ENCODE assay signal across 22 mouse cellular contexts in genomic region chr1:146515377-146515776, GRCm38 (mm10). TPM values are rescaled to one million over a fixed set of nuclear protein-coding genes. Genes with fewer than 3 reads are reported as not detected.
A peak's percentile ranks its signal among the peaks of the same experiment; 100 is the strongest.
DNase-seq lines count a peak whose midpoint lies in the region; ATAC-seq and TF ChIP-seq lines count a peak whose summit lies in the region.
"Had no signal": no experiment of that assay in that cellular context is flagged by ENCODE, and none has a peak within 500 bp of the region (broad histone marks: within the 10 kb centered on the region; RNA-seq: fewer than 3 reads in every experiment).

No protein-coding gene starts in this region.

- H3K4me1 ChIP-seq in forebrain, embryonic 14.5 days (ENCODE audit: control insufficient read depth, insufficient read depth, low read length) = no peaks in the 10 kb centered on the region
- H3K4me1 ChIP-seq in forebrain, embryonic 11.5 days (replicated peaks; ENCODE audit: control insufficient read depth, insufficient read depth, low read length) = no peaks in the 10 kb centered on the region
- H3K4me1 ChIP-seq in kidney, postnatal 0 days (replicated peaks; ENCODE audit: insufficient read depth, low read length) = no peaks in the 10 kb centered on the region
- H3K4me1 ChIP-seq in midbrain, postnatal 0 days (ENCODE audit: insufficient read depth, low read length) = no peaks in the 10 kb centered on the region
- no peaks in the 10 kb centered on the region for H3K4me1 ChIP-seq in midbrain, embryonic 11.5 days (ENCODE audit: control insufficient read depth, insufficient read depth, low read length)
- H3K4me1 ChIP-seq in liver, postnatal 0 days (ENCODE audit: insufficient read depth) = no peaks in the 10 kb centered on the region
- H3K4me1 ChIP-seq: embryonic facial prominence, embryonic 13.5 days; forebrain, embryonic 13.5 days; heart, embryonic 15.5 days; hindbrain, embryonic 13.5 days had no signal

- peak; percentile 26 for DNase-seq in forebrain, embryonic 14.5 days (ENCODE audit: low spot score)
- DNase-seq in forebrain, embryonic 11.5 days (ENCODE audit: low spot score) = no peak
- DNase-seq in kidney, postnatal 0 days (ENCODE audit: low spot score) = no peak
- DNase-seq in kidney, postnatal 25 days = no peak
- DNase-seq in midbrain, postnatal 0 days (ENCODE audit: low spot score) = peak; percentile 47
- no peak for DNase-seq in midbrain, embryonic 11.5 days (ENCODE audit: low spot score, missing footprints)
- no peak for DNase-seq in liver, postnatal 0 days
- DNase-seq in right cerebral cortex, postnatal 25 days = no peak
- DNase-seq: adrenal gland, adult 8-10 months; adrenal gland, postnatal 36 days; cerebellum, adult 11 months; cerebellum, adult 8-10 months; cerebellum, postnatal 25 days; gastrocnemius, postnatal 10 days; heart, adult 2 months; heart, postnatal 14 days had no signal

- TF ChIP-seq EP300 in liver, postnatal 0 days (IDR thresholded peaks at IDR 0.05; ENCODE audit: low read depth) = no peak

- no peak overlapping the region for H3K9ac ChIP-seq in forebrain, embryonic 14.5 days (ENCODE audit: low read length)
- no peak overlapping the region for H3K9ac ChIP-seq in forebrain, embryonic 11.5 days (ENCODE audit: low read length)
- H3K9ac ChIP-seq in kidney, postnatal 0 days (ENCODE audit: low read depth, low read length) = no peak overlapping the region
- H3K9ac ChIP-seq in midbrain, postnatal 0 days (replicated peaks; ENCODE audit: low read length, poor library complexity, severe bottlenecking) = no peak overlapping the region
- no peak overlapping the region for H3K9ac ChIP-seq in midbrain, embryonic 11.5 days (ENCODE audit: low read length)
- no peak overlapping the region for H3K9ac ChIP-seq in liver, postnatal 0 days (replicated peaks)
- H3K9ac ChIP-seq: embryonic facial prominence, embryonic 13.5 days; forebrain, embryonic 13.5 days; heart, embryonic 15.5 days; hindbrain, embryonic 13.5 days had no signal

- no peak for ATAC-seq in forebrain, embryonic 14.5 days
- ATAC-seq in forebrain, embryonic 11.5 days (replicated peaks; ENCODE audit: low FRiP score) = no peak
- no peak for ATAC-seq in kidney, postnatal 0 days (replicated peaks; ENCODE audit: low FRiP score, low read depth)
- no peak for ATAC-seq in midbrain, postnatal 0 days (ENCODE audit: low FRiP score)
- ATAC-seq in midbrain, embryonic 11.5 days (ENCODE audit: low FRiP score) = no peak
- ATAC-seq in liver, postnatal 0 days = no peak
- ATAC-seq: forebrain, embryonic 13.5 days had no signal

- no peaks in the 10 kb centered on the region for H3K36me3 ChIP-seq in forebrain, embryonic 14.5 days (ENCODE audit: control insufficient read depth, insufficient read depth, low read length)
- H3K36me3 ChIP-seq in forebrain, embryonic 11.5 days (ENCODE audit: control insufficient read depth, insufficient read depth, low read length) = no peaks in the 10 kb centered on the region
- H3K36me3 ChIP-seq in kidney, postnatal 0 days (ENCODE audit: insufficient read depth, low read length) = no peaks in the 10 kb centered on the region
- no peaks in the 10 kb centered on the region for H3K36me3 ChIP-seq in midbrain, postnatal 0 days (ENCODE audit: insufficient read depth, low read length)
- H3K36me3 ChIP-seq in midbrain, embryonic 11.5 days (ENCODE audit: control insufficient read depth, insufficient read depth, low read length) = no peaks in the 10 kb centered on the region
- no peaks in the 10 kb centered on the region for H3K36me3 ChIP-seq in liver, postnatal 0 days (replicated peaks; ENCODE audit: insufficient read depth, low read length)
- H3K36me3 ChIP-seq: embryonic facial prominence, embryonic 13.5 days; heart, embryonic 15.5 days; hindbrain, embryonic 13.5 days had no signal

- H3K4me2 ChIP-seq in forebrain, embryonic 14.5 days (ENCODE audit: low read length) = no peak overlapping the region
- H3K4me2 ChIP-seq in forebrain, embryonic 11.5 days (ENCODE audit: low read depth, low read length, severe bottlenecking) = no peak overlapping the region
- no peak overlapping the region for H3K4me2 ChIP-seq in kidney, postnatal 0 days (ENCODE audit: low read length)
- no peak overlapping the region for H3K4me2 ChIP-seq in midbrain, postnatal 0 days (ENCODE audit: low read depth, low read length, poor library complexity, severe bottlenecking)
- H3K4me2 ChIP-seq in midbrain, embryonic 11.5 days = no peak overlapping the region
- no peak overlapping the region for H3K4me2 ChIP-seq in liver, postnatal 0 days (ENCODE audit: low read depth, low read length)
- H3K4me2 ChIP-seq: embryonic facial prominence, embryonic 13.5 days; forebrain, embryonic 13.5 days; heart, embryonic 11.5 days; heart, embryonic 15.5 days; hindbrain, embryonic 13.5 days had no signal

- no peaks in the 10 kb centered on the region for H3K9me3 ChIP-seq in forebrain, embryonic 14.5 days (replicated peaks; ENCODE audit: control insufficient read depth, low read length)
- no peaks in the 10 kb centered on the region for H3K9me3 ChIP-seq in forebrain, embryonic 11.5 days (ENCODE audit: control insufficient read depth, low read length)
- H3K9me3 ChIP-seq in kidney, postnatal 0 days (replicated peaks; ENCODE audit: low read length) = no peaks in the 10 kb centered on the region
- H3K9me3 ChIP-seq in midbrain, postnatal 0 days (ENCODE audit: low read length) = no peaks in the 10 kb centered on the region
- H3K9me3 ChIP-seq in midbrain, embryonic 11.5 days (ENCODE audit: control insufficient read depth, low read length) = no peaks in the 10 kb centered on the region
- no peaks in the 10 kb centered on the region for H3K9me3 ChIP-seq in liver, postnatal 0 days (ENCODE audit: low read length)
- H3K9me3 ChIP-seq: embryonic facial prominence, embryonic 13.5 days; forebrain, embryonic 13.5 days; heart, embryonic 15.5 days; hindbrain, embryonic 13.5 days had no signal

- H3K27me3 ChIP-seq in forebrain, embryonic 14.5 days (replicated peaks; ENCODE audit: control insufficient read depth, insufficient read depth, low read length) = no peaks in the 10 kb centered on the region
- H3K27me3 ChIP-seq in forebrain, embryonic 11.5 days (ENCODE audit: control insufficient read depth, insufficient read depth, low read length) = no peaks in the 10 kb centered on the region
- no peaks in the 10 kb centered on the region for H3K27me3 ChIP-seq in kidney, postnatal 0 days (ENCODE audit: insufficient read depth, low read length)
- H3K27me3 ChIP-seq in midbrain, postnatal 0 days (ENCODE audit: insufficient read depth, low read length) = no peaks in the 10 kb centered on the region
- no peaks in the 10 kb centered on the region for H3K27me3 ChIP-seq in midbrain, embryonic 11.5 days (ENCODE audit: control insufficient read depth, insufficient read depth, low read length)
- no peaks in the 10 kb centered on the region for H3K27me3 ChIP-seq in liver, postnatal 0 days (ENCODE audit: insufficient read depth, low read length)
- H3K27me3 ChIP-seq: embryonic facial prominence, embryonic 13.5 days; forebrain, embryonic 13.5 days; heart, embryonic 15.5 days; hindbrain, embryonic 13.5 days had no signal

- 0 out of 2 replicates have a peak, but pooled peaks have one; percentile 13 for TF ChIP-seq CTCF in kidney, postnatal 0 days (IDR thresholded peaks at IDR 0.05; ENCODE audit: low read depth)
- TF ChIP-seq CTCF in midbrain, postnatal 0 days (IDR thresholded peaks at IDR 0.05) = peak; percentile 57
- TF ChIP-seq CTCF in liver, postnatal 0 days (IDR thresholded peaks at IDR 0.05; ENCODE audit: low read depth) = no peak

- no peak overlapping the region for H3K4me3 ChIP-seq in forebrain, embryonic 14.5 days (ENCODE audit: low read depth, low read length)
- H3K4me3 ChIP-seq in forebrain, embryonic 11.5 days (ENCODE audit: low read depth, low read length) = no peak overlapping the region
- H3K4me3 ChIP-seq in kidney, postnatal 0 days (replicated peaks; ENCODE audit: low read depth, low read length) = no peak overlapping the region
- no peak overlapping the region for H3K4me3 ChIP-seq in midbrain, postnatal 0 days (ENCODE audit: low read depth, low read length)
- no peak overlapping the region for H3K4me3 ChIP-seq in midbrain, embryonic 11.5 days (ENCODE audit: low read depth, low read length)
- no peak overlapping the region for H3K4me3 ChIP-seq in liver, postnatal 0 days (ENCODE audit: low read depth, low read length)
- H3K4me3 ChIP-seq: embryonic facial prominence, embryonic 13.5 days; forebrain, embryonic 13.5 days; heart, adult 2 months; heart, embryonic 15.5 days; hindbrain, embryonic 13.5 days had no signal

- WGBS in forebrain, embryonic 14.5 days = 70% methylated on average over 2 of the region's 2 CpGs
- WGBS in forebrain, embryonic 11.5 days = 83% methylated on average over 2 of the region's 2 CpGs
- 71% methylated on average over 2 of the region's 2 CpGs for WGBS in kidney, postnatal 0 days
- 83% methylated on average over 2 of the region's 2 CpGs for WGBS in midbrain, postnatal 0 days
- 78% methylated on average over 2 of the region's 2 CpGs for WGBS in midbrain, embryonic 11.5 days
- WGBS in liver, postnatal 0 days (ENCODE audit: insufficient replicate concordance) = 65% methylated on average over 2 of the region's 2 CpGs

- H3K27ac ChIP-seq in forebrain, embryonic 14.5 days (ENCODE audit: low read depth, low read length) = no peak overlapping the region
- no peak overlapping the region for H3K27ac ChIP-seq in forebrain, embryonic 11.5 days (ENCODE audit: low read depth, low read length)
- no peak overlapping the region for H3K27ac ChIP-seq in kidney, postnatal 0 days
- no peak overlapping the region for H3K27ac ChIP-seq in midbrain, postnatal 0 days (ENCODE audit: low read depth, low read length)
- no peak overlapping the region for H3K27ac ChIP-seq in midbrain, embryonic 11.5 days (ENCODE audit: low read depth, low read length)
- H3K27ac ChIP-seq in liver, postnatal 0 days (ENCODE audit: low read depth) = no peak overlapping the region
- H3K27ac ChIP-seq: embryonic facial prominence, embryonic 13.5 days; forebrain, embryonic 13.5 days; heart, adult 2 months; heart, embryonic 15.5 days; hindbrain, embryonic 13.5 days had no signal

RNA-seq across cellular contexts. Expression of gene Brinp3, which starts 20.8 kb away (rescaled TPM):
- polyA plus RNA-seq in forebrain, embryonic 14.5 days (2014; fragmentation: Nextera tagmentation; extraction: Ambion mirVana) = 8.1 and 13.1 TPM in 2 replicates
- 2.1 and 2.8 TPM in 2 replicates for polyA plus RNA-seq in forebrain, embryonic 11.5 days (2014; fragmentation: Nextera tagmentation; extraction: Ambion mirVana)
- not detected in 2 replicates for polyA plus RNA-seq in kidney, postnatal 0 days (2015; fragmentation: Nextera tagmentation; extraction: Ambion mirVana)
- 66.5 and 73.0 TPM in 2 replicates for total RNA-seq in midbrain, postnatal 0 days (2014; rRNA removed)
- 50.8 and 52.3 TPM in 2 replicates for polyA plus RNA-seq in midbrain, postnatal 0 days (2015; fragmentation: Nextera tagmentation; extraction: Ambion mirVana)
- polyA plus RNA-seq in midbrain, embryonic 11.5 days (2014; fragmentation: Nextera tagmentation; extraction: Ambion mirVana) = 1.1 and 1.9 TPM in 2 replicates
- polyA plus RNA-seq in liver, postnatal 0 days (2015; fragmentation: Nextera tagmentation; extraction: Ambion mirVana) = not detected in 2 replicates
- total RNA-seq: heart, adult 2 months; heart, postnatal 14 days; hematopoietic stem cell, adult 5-6 weeks had no signal
- polyA plus RNA-seq: heart, adult 2 months had no signal

Comparison
In these comparisons a context has a peak if more than half of its experiments do, and no peak if none do; other contexts are left out.
1. DNase-seq: peak in forebrain, embryonic 14.5 days (single experiment) and midbrain, postnatal 0 days (single experiment); none in forebrain, embryonic 11.5 days (single experiment), kidney, postnatal 0 days (single experiment), kidney, postnatal 25 days (0 of 2), midbrain, embryonic 11.5 days (single experiment), liver, postnatal 0 days (single experiment) and right cerebral cortex, postnatal 25 days (single experiment).